Mouse (Mus musculus): ENCODE data around the gene Thsd4. TPM values are rescaled to one million over a fixed set of nuclear protein-coding genes. Genes with fewer than 3 reads are reported as not detected.
"Not testable (repeated sequence)": the region's sequence is repeated elsewhere in the genome, so short reads cannot be mapped to it uniquely, and the experiment has no call there.

The Thsd4 gene
- polyA plus RNA-seq, 1 experiment from 2014 or later = 30.5 TPM

DNA sequence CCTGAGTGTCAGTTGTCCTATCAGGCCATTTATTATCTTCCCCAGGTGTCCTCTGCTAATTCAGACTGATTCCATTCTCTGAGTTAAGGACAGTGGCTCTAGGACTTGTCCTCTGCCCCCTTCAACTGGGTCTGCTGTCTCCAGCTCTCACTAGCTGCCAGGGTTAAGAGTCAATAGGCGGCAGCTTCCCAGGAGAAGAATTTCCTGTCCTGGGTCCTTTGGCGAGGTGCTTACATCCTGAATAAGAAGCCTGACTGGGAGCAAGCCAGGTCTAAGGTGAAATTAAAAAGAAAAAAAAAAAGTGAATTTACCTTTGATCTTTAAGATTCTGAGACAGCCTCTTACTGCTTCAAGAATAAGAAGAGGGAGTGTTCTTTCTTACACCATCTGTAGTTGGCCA lies 582.2 kb downstream of the Thsd4 start:
- Histone ChIP-seq H3K27ac (no peak overlapping the region), H3K4me1 (peaks cover 31% of the 10 kb centered on the region), H3K27me3 (no peaks in the 10 kb centered on the region), H3K4me2 (replicated peaks) (no peak overlapping the region), H3K9me3 (no peaks in the 10 kb centered on the region), H3K36me3 (no peaks in the 10 kb centered on the region), H3K4me3 (no peak overlapping the region), H3K9ac (no peak overlapping the region)
- no peak for ATAC-seq (ENCODE audit: low FRiP score, low read depth)
- WGBS = 39% methylated on average over 2 of the region's 2 CpGs

DNA sequence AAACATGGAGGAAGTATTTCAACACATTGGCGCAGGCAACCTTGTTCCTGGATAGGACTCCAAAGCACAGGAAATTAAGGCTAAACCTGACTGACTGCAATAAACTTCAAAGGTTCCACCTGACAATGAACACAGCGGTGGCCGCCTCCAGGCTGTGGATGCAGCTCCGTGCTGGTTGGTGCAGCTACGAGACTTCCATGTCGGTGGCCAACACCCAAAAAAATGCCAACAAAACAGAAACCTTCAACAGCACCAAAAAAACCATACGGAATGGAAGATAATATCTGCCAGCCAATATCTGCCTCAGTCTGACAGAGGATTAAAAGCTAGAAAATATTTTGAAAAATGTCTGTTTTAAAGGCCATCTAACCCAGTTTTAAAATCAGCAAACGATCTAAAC lies 583.3 kb downstream of the Thsd4 start:
- H3K4me1 ChIP-seq = peaks cover 31% of the 10 kb centered on the region
- no peak for ATAC-seq (ENCODE audit: low FRiP score, low read depth)
- no peak overlapping the region for H3K4me3 ChIP-seq
- no peaks in the 10 kb centered on the region for H3K36me3 ChIP-seq
- H3K9me3 ChIP-seq = no peaks in the 10 kb centered on the region
- H3K27ac ChIP-seq = no peak overlapping the region
- 29% methylated on average over 8 of the region's 8 CpGs for WGBS
- no peaks in the 10 kb centered on the region for H3K27me3 ChIP-seq
- H3K9ac ChIP-seq = no peak overlapping the region
- no peak overlapping the region for H3K4me2 ChIP-seq (replicated peaks)

DNA sequence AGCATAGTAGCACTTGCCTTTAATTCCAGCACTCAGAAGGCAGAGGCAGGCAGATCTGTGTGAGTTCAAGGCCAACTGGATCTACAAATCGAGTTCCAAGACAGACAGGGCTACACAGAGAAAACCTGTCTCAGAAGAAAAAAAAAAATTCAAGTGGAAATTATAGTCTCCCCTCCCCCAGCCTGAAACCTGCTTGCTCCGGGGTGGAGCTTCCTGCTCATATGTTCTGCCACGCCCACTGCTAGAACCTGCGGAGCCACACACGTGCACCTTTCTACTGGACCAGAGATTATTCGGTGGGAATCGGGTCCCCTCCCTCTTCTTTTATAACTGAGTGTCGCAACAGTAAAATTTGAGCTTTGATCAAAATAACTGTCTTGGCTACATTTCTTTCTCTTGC lies 586.0 kb downstream of the Thsd4 start:
- not testable (repeated sequence) for H3K4me3 ChIP-seq; H3K27ac ChIP-seq; H3K4me2 ChIP-seq (replicated peaks); H3K27me3 ChIP-seq; ATAC-seq (ENCODE audit: low FRiP score, low read depth); H3K9ac ChIP-seq; H3K36me3 ChIP-seq; H3K9me3 ChIP-seq
- peaks cover 11% of the 10 kb centered on the region; the same call in 1 of the 2 replicates for H3K4me1 ChIP-seq
- WGBS = 85% methylated on average over 8 of the region's 8 CpGs

DNA sequence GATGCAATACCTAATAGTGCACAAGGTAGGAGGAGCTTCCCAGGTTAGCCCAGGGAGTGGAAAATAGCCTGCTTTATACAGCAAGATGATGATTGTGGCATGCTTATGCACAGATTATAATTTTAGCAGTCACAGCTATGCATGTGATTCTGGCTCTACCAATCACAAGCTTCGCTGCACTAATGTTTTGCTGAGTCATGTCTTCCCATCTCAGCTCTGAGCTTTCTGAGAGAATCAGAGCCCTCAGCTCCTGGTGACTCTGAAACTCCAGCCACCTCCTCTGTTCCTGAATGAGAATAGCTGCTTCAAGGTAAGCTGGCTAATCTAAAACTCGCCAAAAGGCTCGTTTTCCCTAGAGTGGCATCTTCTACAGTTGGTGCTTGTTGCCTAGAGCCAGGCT lies 591.6 kb downstream of the Thsd4 start:
- 82% methylated on average over 3 of the region's 3 CpGs for WGBS
- Histone ChIP-seq H3K4me3 (no peak overlapping the region), H3K4me2 (replicated peaks) (no peak overlapping the region), H3K4me1 (no peaks in the 10 kb centered on the region), H3K27me3 (no peaks in the 10 kb centered on the region), H3K9me3 (no peaks in the 10 kb centered on the region), H3K27ac (no peak overlapping the region), H3K9ac (no peak overlapping the region), H3K36me3 (peaks cover 12% of the 10 kb centered on the region)
- no peak for ATAC-seq (ENCODE audit: low FRiP score, low read depth)

Other genes starting within 250 kb of the Thsd4 start
- 16.5 and 16.9 TPM in 2 replicates for gene Lrrc49, start 166.1 kb upstream of the Thsd4 start, polyA plus RNA-seq (2015; fragmentation: Nextera tagmentation; extraction: Ambion mirVana)
- 3.4 and 3.5 TPM in 2 replicates for gene Larp6, start 190.9 kb upstream of the Thsd4 start, polyA plus RNA-seq (2015; fragmentation: Nextera tagmentation; extraction: Ambion mirVana)